Mouse (Mus musculus) midbrain, embryonic 16.5 days (tissue): ENCODE measurements around the gene Zmiz1. TPM values are rescaled to one million over a fixed set of nuclear protein-coding genes. Genes with fewer than 3 reads are reported as not detected.

Source experiments
- ATAC-seq: fragments of 200-750 bp; cut with Nextera tagmentation; 2 replicates; pipeline ENCODE4 v1.8.0; 2017; ENCODE audit warnings: moderate TSS enrichment
- H3K27ac ChIP-seq: fragments of 300-500 bp; sonication (generic); 2 replicates; pipeline ENCODE4 v1.5.1; 2014; ENCODE audit warnings: mild to moderate bottlenecking, low read length, mixed read lengths
- H3K27me3 ChIP-seq: fragments of 300-500 bp; sonication (generic); 2 replicates; pipeline ENCODE4 v1.6.1; 2014; ENCODE audit warnings: low read depth, low read length, mixed read lengths; ENCODE audit not compliant: control insufficient read depth, insufficient read depth
- H3K36me3 ChIP-seq: fragments of 300-500 bp; sonication (generic); 2 replicates; pipeline ENCODE4 v1.6.1; 2014; ENCODE audit warnings: mild to moderate bottlenecking, low read length, moderate library complexity, mixed read lengths; ENCODE audit not compliant: control insufficient read depth, insufficient read depth
- H3K4me1 ChIP-seq: fragments of 300-500 bp; sonication (generic); 2 replicates; pipeline ENCODE4 v1.6.1; 2014; ENCODE audit warnings: mild to moderate bottlenecking, low read length, mixed read lengths; ENCODE audit not compliant: control insufficient read depth, insufficient read depth
- H3K4me2 ChIP-seq: fragments of 300-500 bp; sonication (generic); 2 replicates; pipeline ENCODE4 v1.6.1; 2014; ENCODE audit warnings: mild to moderate bottlenecking, low read length, mixed read lengths
- H3K4me3 ChIP-seq: fragments of 300-500 bp; sonication (generic); 2 replicates; pipeline ENCODE4 v1.5.1; 2014; ENCODE audit warnings: low read depth, mild to moderate bottlenecking, low read length, moderate library complexity, mixed read lengths
- H3K9ac ChIP-seq: fragments of 300-500 bp; sonication (generic); 2 replicates; pipeline ENCODE4 v1.6.1; 2014; ENCODE audit warnings: low read depth, low read length, mixed read lengths
- H3K9me3 ChIP-seq: fragments of 300-500 bp; sonication (generic); replicated peaks from 2 replicates; pipeline ENCODE4 v1.6.1; 2014; ENCODE audit warnings: mild to moderate bottlenecking, low read length, mixed read lengths; ENCODE audit not compliant: control insufficient read depth, poor library complexity, severe bottlenecking
- WGBS: fragments of 180-500 bp; shearing (Covaris S2); extraction: QIAGEN DNeasy Blood & Tissue Kit; methylation state at CpG from one replicate; pipeline ENCODE4 v1.1.7; 2014; 5-methylcytosine and 5-hydroxymethylcytosine counted together
- polyA plus RNA-seq: library from polyadenylated mRNA; unstranded; fragments of >200 nt; fragmentation: Nextera tagmentation; extraction: Ambion mirVana; gene quantifications from 2 replicates; pipeline ENCODE4 v1.2.1, GENCODE M21; 2015

Gene Zmiz1
- polyA plus RNA-seq, 1 experiment from 2014 or later = 54.2 TPM

DNA sequence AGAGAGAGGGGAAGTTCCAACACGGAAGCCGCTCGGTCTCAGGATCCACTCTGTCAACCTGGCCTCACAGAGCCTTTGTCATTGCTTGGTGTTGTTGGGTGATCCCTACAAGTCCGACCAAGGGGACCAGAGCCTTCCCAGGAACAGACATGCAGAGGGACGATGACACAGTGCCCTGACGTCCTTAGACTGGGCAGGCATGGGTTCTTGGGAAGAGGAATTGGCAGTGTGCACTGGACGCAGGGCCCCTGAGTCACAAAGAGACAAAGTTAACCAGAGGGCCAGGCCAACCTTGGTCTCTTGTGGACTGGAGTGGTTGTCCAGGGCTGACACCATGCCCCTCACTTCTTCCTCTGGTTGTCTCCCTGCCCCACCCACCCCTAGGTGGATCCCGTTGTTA lies 67.9 kb downstream of the Zmiz1 start:
- Histone ChIP-seq H3K4me3 (no peak overlapping the region), H3K9ac (no peak overlapping the region), H3K27ac (no peak overlapping the region), H3K9me3 (no peaks in the 10 kb centered on the region), H3K36me3 (no peaks in the 10 kb centered on the region), H3K4me2 (no peak overlapping the region), H3K27me3 (no peaks in the 10 kb centered on the region), H3K4me1 (peaks cover 11% of the 10 kb centered on the region; the same call in 1 of the 2 replicates)
- WGBS = 96% methylated on average over 7 of the region's 8 CpGs
- ATAC-seq = no peak

DNA sequence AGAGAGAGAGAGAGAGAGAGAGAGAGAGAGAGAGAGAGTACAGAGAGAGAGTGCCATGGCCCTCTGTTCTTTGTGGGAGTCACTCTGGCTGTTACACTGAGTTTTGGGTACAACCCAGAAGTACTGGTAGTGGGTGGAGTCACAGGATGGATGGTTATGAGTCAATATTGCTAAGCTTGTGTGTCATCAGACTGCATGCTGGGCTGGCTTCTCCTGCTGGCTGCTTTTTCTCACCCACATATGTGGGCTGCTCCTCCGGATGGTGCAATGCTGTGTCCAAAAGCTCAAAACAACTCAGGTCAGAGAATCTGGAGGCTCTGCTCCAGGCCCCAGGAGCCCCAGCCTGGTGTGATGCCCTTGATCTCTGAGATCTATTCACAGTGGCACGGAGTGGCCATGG lies 68.3 kb downstream of the Zmiz1 start:
- H3K9ac ChIP-seq = no peak overlapping the region
- H3K36me3 ChIP-seq = no peaks in the 10 kb centered on the region
- WGBS = 94% methylated on average over 2 of the region's 2 CpGs
- ATAC-seq = no peak
- H3K4me3 ChIP-seq = no peak overlapping the region
- no peaks in the 10 kb centered on the region for H3K27me3 ChIP-seq
- no peak overlapping the region for H3K27ac ChIP-seq
- H3K9me3 ChIP-seq = no peaks in the 10 kb centered on the region
- no peak overlapping the region for H3K4me2 ChIP-seq
- peaks cover 9% of the 10 kb centered on the region; the same call in 1 of the 2 replicates for H3K4me1 ChIP-seq

DNA sequence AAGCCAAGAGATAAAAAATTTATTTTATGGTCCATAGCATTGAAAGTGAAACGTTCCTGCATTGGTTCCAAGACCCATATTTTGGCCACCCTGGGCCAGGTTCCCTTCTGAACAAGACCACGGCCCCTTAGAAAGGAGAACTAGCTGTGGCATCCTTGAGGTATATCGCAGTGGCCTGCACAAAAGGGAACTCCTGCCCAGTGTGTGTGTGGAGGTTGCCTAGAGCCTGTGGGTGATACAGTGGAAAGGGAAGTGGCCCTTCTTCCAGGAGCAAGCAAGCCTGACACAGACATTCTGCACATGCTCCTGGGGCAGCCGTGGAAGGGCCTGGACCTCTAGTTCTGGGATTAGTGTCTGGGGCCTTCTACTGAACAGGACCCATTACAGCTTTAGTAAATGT lies 71.4 kb downstream of the Zmiz1 start:
- 90% methylated on average over 4 of the region's 4 CpGs for WGBS
- Histone ChIP-seq H3K9me3 (no peaks in the 10 kb centered on the region), H3K4me3 (no peak overlapping the region)

DNA sequence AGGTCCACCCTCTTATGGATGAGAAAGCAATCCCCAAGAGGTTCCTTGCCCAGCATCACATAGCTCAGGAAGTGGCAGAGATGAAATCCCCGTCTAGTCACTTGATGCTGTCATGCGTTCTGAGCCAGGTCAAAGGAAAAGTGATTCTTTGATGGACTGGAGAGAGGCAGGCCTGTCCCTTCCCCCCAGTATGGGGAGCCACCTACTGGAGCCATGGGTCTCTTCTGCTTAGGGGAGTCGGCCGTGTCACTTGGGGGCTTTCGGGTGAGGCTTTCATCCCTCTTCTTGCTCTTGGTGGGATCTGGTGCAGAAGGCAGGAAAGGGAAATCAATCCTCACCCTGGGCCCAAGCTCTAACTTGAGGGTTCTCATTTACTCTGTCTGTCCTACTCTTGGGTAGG lies 71.8 kb downstream of the Zmiz1 start:
- ATAC-seq = no peak
- H3K9me3 ChIP-seq = no peaks in the 10 kb centered on the region

More for the DNA sequence above, 71.4 kb downstream of the Zmiz1 start:
- no peak overlapping the region for H3K9ac ChIP-seq
- H3K4me1 ChIP-seq = 0 out of 2 replicates have a peak, but pooled peaks cover 6% of the 10 kb centered on the region
- H3K4me2 ChIP-seq = no peak overlapping the region
- no peak overlapping the region for H3K27ac ChIP-seq
- no peaks in the 10 kb centered on the region for H3K27me3 ChIP-seq
- no peak for ATAC-seq
- H3K36me3 ChIP-seq = no peaks in the 10 kb centered on the region

DNA sequence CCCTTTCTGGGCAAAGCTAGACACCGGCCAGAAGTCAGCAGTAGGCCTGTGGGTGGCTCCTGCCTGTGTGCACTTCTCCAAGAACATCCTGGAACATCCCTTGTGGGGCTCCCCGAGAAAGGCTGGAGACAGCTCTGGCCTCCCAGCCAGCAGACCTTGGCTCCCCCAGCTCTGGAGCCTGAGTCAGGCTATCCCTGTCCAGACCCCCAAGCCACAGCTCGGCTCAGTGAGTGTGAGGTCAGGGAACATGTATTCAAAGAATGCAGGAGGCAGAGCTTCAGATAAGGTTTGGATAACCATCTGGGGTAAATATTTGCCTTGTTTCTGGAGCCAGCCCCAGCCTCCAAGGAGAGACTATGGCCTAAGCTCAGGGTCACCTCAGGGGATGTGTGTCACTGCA lies 74.0 kb downstream of the Zmiz1 start:
- H3K4me2 ChIP-seq = no peak overlapping the region
- H3K36me3 ChIP-seq = no peaks in the 10 kb centered on the region
- H3K9me3 ChIP-seq = no peaks in the 10 kb centered on the region
- no peak overlapping the region for H3K4me3 ChIP-seq
- no peak overlapping the region for H3K27ac ChIP-seq
- WGBS = 80% methylated on average over 3 of the region's 3 CpGs
- no peak overlapping the region for H3K9ac ChIP-seq
- ATAC-seq = no peak
- H3K27me3 ChIP-seq = no peaks in the 10 kb centered on the region
- peaks cover 6% of the 10 kb centered on the region; the same call in 1 of the 2 replicates for H3K4me1 ChIP-seq

More for the DNA sequence above, 71.8 kb downstream of the Zmiz1 start:
- peaks cover 6% of the 10 kb centered on the region; the same call in 1 of the 2 replicates for H3K4me1 ChIP-seq
- no peaks in the 10 kb centered on the region for H3K27me3 ChIP-seq
- H3K36me3 ChIP-seq = no peaks in the 10 kb centered on the region
- H3K4me2 ChIP-seq = no peak overlapping the region
- no peak overlapping the region for H3K9ac ChIP-seq
- no peak overlapping the region for H3K4me3 ChIP-seq
- WGBS = 77% methylated on average over 5 of the region's 5 CpGs
- no peak overlapping the region for H3K27ac ChIP-seq

DNA sequence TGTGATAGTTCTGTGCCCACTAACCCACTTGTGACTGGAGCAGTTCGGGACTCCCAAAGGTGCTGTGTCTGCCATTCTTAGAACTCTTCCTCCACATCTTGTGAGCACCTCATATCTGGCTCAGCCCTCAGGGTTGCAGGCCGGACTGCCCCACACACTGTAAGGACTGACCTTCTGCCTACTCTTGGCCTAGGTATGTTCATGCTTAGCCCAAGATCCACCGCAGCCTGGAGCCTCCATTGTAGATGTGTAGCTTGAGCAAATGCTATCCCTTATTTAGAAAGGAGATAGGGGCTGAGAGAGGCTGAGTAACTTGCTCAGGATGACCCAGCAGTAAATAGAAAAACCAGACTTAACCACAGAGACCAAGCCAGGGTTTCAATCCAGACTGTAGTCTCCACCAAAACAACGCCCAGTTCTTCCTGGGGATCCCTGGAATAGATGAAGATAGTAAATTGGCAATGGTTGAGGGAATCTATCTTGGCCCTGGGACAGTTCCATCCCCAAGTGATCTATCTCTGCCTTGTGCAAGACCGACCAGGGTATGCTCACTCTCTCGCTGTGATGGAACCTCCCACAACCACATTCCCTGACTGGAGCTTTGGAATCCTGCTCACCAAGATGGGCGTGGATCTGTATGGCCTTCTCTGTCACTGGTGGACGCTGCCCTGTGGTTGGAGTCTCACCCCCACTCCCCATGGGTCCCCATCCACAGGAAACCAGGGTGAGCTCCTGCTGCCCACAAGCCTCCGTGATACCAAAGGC lies 74.8 kb downstream of the Zmiz1 start:
- H3K27me3 ChIP-seq = no peaks in the 10 kb centered on the region
- H3K4me3 ChIP-seq = no peak overlapping the region
- WGBS = 93% methylated on average over 9 of the region's 9 CpGs
- H3K4me2 ChIP-seq = no peak overlapping the region
- H3K36me3 ChIP-seq = no peaks in the 10 kb centered on the region
- H3K9me3 ChIP-seq = no peaks in the 10 kb centered on the region
- peaks cover 8% of the 10 kb centered on the region for H3K4me1 ChIP-seq
- no peak overlapping the region for H3K9ac ChIP-seq
- H3K27ac ChIP-seq = no peak overlapping the region; the same call in none of the 2 replicates
- ATAC-seq = no peak

DNA sequence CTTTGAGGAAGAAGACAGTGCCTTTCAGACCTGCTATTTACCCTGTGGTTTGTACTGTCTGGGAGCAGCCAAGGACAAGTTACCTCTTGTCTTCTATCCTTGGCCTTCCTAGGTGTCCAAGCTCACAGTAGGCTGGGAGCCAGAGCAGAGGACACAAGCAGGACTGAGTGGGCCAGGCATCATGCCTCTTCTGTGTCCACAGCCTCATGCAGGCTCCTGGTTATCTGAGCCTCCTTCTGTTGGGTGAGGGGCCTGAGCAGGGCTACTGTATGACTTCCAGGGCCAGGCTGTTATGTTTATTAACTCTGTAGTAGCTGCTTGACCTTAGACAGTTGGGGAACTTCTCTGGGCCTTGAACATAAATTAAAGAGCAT lies 75.4 kb downstream of the Zmiz1 start:
- Histone ChIP-seq H3K4me3 (no peak overlapping the region), H3K36me3 (no peaks in the 10 kb centered on the region), H3K9ac (no peak overlapping the region), H3K27me3 (no peaks in the 10 kb centered on the region), H3K4me2 (no peak overlapping the region), H3K27ac (peak overlapping the region; percentile 33), H3K9me3 (no peaks in the 10 kb centered on the region), H3K4me1 (peaks cover 8% of the 10 kb centered on the region)
- ATAC-seq = no peak

DNA sequence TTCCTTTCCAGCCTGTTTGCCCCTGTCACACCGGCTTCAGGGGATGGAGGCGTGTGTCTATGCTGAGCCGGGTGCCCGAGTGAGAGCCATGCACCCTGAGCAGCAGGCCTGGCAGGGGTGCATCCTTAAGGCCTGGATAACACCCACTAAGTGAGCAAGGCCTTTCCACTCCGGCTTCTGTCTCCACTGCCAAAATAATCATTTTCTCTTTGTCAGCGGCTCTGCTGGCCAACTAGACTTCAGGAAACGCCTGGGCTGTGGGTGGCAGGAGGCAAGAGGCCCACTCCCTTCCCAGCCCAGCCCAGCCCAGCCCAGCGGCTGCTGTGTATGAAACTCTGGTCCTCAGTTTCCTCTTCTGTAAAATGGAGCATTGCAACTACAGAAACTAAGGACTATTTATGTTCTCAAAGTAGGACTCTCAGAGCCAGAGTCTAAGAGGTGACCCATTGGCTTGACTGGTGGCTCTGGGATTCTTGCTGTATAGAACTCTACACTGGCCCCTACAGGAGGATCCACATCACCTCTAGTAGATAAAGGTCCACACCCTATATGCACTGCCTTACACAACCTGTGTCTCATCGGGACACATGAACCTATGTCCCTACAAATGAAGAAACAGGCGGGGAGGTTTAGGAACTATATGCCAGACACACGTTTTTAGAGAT lies 76.1 kb downstream of the Zmiz1 start:
- no peak overlapping the region for H3K9ac ChIP-seq
- H3K36me3 ChIP-seq = no peaks in the 10 kb centered on the region
- H3K4me3 ChIP-seq = no peak overlapping the region
- no peak overlapping the region for H3K27ac ChIP-seq
- H3K4me1 ChIP-seq = peaks cover 10% of the 10 kb centered on the region
- H3K9me3 ChIP-seq = no peaks in the 10 kb centered on the region
- no peak overlapping the region for H3K4me2 ChIP-seq
- no peaks in the 10 kb centered on the region for H3K27me3 ChIP-seq
- WGBS = 82% methylated on average over 11 of the region's 11 CpGs
- ATAC-seq = no peak

DNA sequence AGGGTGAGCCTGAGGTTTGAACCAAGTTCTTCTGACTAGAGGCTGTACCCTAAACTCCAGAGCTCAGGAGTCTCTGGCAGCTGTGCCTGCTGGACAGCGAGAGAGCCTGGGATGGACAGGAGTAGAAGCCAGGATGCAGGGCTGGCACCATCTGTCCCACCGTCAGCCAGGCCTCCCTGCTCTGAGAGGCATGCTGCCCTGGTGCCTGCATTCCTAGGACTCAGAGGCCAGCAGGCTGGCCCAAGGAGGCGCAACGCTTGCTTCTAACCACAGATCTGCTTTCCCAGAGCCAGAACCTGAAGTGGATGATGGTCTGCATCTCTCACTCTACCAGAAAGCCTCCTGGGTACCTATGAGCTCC lies 76.6 kb downstream of the Zmiz1 start:
- Histone ChIP-seq H3K9me3 (no peaks in the 10 kb centered on the region), H3K27ac (no peak overlapping the region; the same call in 1 of the 2 replicates), H3K27me3 (no peaks in the 10 kb centered on the region), H3K9ac (no peak overlapping the region), H3K4me1 (peaks cover 12% of the 10 kb centered on the region), H3K4me3 (no peak overlapping the region), H3K36me3 (no peaks in the 10 kb centered on the region), H3K4me2 (no peak overlapping the region)
- 85% methylated on average over 4 of the region's 4 CpGs for WGBS
- ATAC-seq = no peak
